Mouse (Mus musculus): ENCODE data around the gene Ube2z.

GRCm38 (mm10) chr11:96074351-96075176 lies 9.4 kb upstream of the Ube2z start:
- TF ChIP-seq GATA1 (IDR thresholded peaks at IDR 0.05; ENCODE audit: borderline replicate concordance, low read length) (no peak), FLI1 (IDR thresholded peaks at IDR 0.05; ENCODE audit: low read length) (no peak)
